Mouse (Mus musculus): ENCODE measurements around the gene Cct6b.
"Not testable (repeated sequence)": the region's sequence is repeated elsewhere in the genome, so short reads cannot be mapped to it uniquely, and the experiment has no call there.

Gene Cct6b

GRCm38 (mm10) chr11:82705082-82705481, 59.0 kb downstream of the Cct6b start:
- no peak for DNase-seq (ENCODE audit: low read depth, low spot score)

GRCm38 (mm10) chr11:82699865-82700410, 64.2 kb downstream of the Cct6b start:
- no peak for DNase-seq (ENCODE audit: low read depth, low spot score)

GRCm38 (mm10) chr11:82695930-82696329, 68.2 kb downstream of the Cct6b start:
- DNase-seq (ENCODE audit: low read depth, low spot score): no peak

GRCm38 (mm10) chr11:82694947-82695346, 69.2 kb downstream of the Cct6b start:
- DNase-seq (ENCODE audit: low read depth, low spot score): not testable (repeated sequence)

- DNase-seq (ENCODE audit: low read depth, low spot score): peak; percentile 70
Observed at GRCm38 (mm10) chr11:82692668-82693067, 71.5 kb downstream of the Cct6b start.

GRCm38 (mm10) chr11:82690476-82690875, 73.6 kb downstream of the Cct6b start:
- no peak for DNase-seq (ENCODE audit: low read depth, low spot score)

- DNase-seq (ENCODE audit: low read depth, low spot score): no peak
Observed at GRCm38 (mm10) chr11:82687668-82688067, 76.5 kb downstream of the Cct6b start.

- no peak for DNase-seq (ENCODE audit: low read depth, low spot score)
Observed at GRCm38 (mm10) chr11:82684676-82685075, 79.4 kb downstream of the Cct6b start.

GRCm38 (mm10) chr11:82683765-82684505, 80.2 kb downstream of the Cct6b start:
- no peak for DNase-seq (ENCODE audit: low read depth, low spot score)

- no peak for DNase-seq (ENCODE audit: low read depth, low spot score)
Observed at GRCm38 (mm10) chr11:82678561-82678960, 85.6 kb downstream of the Cct6b start.

Data from telencephalon, adult 2 months (tissue).